Mouse (Mus musculus) ZHBTc4 (cell line): ENCODE measurements at regions not wholly inside any gene's neighbourhood (a gene's known extent, or its start where the extent isn't known, plus 50 kb on each side); places are given as distances from the start of the nearest gene placed in this dataset.

Experiments
- DNase-seq: peaks from one replicate; pipeline ENCODE4 v3.0.0-alpha.2; 2011; ENCODE audit warnings: low read depth, low spot score

DNA sequence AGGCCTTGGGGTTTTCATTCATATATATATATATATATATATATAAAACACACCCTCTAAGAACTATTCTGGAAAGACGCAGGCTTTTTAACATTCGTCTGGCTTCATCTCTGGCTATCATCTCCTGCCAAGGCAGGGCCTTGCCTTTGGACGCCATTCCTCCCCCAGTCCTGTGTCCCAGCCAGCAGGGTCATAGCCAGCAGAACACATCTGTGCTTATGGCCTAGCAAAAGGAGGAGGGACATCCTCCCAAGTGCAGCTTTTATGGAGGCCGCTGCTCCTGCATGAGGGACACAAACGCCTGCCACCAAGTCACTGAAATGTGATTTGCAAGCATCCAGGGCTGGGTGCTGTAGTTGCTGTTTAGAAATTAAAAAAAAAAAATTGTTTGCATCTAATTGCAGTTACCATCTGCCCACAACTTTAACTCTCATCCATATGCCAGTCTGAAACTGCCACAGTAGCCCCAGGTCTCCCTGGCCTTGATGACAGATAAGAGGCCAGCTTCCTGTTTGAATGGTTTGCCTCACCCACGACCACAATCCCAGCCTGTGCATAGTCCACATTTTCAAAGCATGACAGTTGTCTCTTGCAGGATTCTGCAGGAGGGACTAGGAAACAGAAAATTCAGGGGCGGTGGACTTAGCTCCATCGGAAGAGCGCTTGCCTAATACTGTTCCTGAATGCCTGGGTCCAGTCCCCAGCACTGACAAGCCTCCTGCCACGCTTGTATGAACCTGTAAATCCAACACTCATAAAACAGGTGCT lies 108.7 kb downstream of the Dyrk2 start:
- DNase-seq = no peak

GRCm38 (mm10) chr10:118765051-118765450 lies 105.0 kb downstream of the Dyrk2 start:
- no peak for DNase-seq

DNA sequence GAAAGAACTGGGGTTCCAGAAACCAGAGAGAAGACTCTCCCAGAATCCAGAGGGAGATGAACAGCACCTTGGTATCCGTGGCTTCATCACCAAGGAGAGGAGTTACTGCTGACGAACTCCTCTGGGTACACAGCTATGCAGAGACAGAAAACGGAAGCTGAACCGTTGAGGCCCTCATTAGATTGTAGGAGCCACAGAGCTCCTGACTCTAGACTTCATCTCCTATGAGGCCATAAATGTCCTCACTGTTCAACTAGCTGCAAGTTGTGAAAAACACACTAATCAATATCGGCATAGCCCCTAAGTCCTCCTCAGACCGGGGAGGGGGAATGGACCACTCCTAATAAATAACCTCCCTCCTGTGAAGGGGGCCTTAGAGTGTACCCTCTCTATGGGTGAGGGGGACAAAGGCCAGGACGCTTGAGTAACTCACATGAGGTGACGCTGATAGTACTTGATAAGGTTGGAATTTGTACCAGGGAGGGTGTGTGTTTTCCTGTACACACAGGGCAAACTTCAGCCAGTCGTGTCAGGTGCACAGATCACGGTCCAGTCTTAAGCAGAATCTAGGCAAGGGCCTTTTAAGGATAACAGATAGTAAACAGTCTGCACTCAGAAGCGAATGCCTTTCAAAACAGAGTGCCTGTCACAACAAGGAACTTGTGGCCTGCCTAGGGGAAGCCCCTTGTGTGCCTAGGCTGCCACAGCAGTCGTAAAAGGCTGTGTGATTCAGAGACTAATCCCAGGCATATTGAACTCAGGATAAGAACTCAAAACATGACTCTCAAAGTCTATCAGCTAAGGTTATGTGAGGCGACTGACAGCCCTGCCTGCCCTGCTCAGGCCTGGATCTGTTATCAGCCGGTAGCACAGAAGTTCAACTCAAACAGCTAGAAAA lies 104.2 kb downstream of the Dyrk2 start:
- no peak for DNase-seq

DNA sequence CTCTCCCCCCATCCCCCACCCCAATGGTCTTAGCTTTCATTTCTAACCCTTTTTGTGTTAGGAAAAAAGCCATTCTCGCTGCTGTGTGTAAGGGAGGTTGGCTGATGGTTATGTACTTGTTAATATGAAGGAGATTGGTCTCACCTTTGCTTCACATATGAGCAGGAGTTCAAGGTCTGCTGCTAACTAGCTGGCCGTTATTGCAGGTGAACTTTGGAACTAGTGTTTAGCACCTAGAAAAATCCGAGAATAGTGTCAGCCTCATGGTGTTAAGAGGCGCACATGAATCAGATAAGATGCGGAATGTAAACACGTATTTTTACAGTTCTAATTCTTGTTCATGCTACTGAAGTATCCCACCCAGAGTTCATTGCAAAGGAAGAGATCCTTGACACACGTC lies 103.2 kb downstream of the Dyrk2 start:
- no peak for DNase-seq

GRCm38 (mm10) chr10:118769751-118770150 lies 100.3 kb downstream of the Dyrk2 start:
- DNase-seq = no peak

DNA sequence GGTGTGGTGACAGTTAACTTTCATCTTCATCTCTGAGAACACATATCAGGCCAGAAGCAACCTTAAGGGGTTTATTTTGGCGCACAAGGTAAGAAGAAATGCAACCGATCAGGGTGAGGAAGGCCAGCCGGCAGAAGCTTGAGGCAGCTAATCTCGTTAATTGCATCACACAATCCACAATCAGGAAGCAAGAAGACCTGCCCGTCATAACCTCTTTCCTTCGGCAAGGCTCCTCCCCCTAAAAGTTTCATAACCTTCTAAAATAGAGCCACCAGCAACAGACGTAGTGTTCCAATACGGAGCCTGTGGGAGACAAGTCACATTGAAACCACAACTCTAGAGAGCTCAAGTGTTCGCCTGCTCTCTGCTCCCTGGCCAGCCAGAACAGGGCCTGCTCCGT lies 91.4 kb downstream of the Dyrk2 start:
- DNase-seq = no peak

GRCm38 (mm10) chr10:118780831-118781569 lies 89.0 kb downstream of the Dyrk2 start:
- no peak for DNase-seq

DNA sequence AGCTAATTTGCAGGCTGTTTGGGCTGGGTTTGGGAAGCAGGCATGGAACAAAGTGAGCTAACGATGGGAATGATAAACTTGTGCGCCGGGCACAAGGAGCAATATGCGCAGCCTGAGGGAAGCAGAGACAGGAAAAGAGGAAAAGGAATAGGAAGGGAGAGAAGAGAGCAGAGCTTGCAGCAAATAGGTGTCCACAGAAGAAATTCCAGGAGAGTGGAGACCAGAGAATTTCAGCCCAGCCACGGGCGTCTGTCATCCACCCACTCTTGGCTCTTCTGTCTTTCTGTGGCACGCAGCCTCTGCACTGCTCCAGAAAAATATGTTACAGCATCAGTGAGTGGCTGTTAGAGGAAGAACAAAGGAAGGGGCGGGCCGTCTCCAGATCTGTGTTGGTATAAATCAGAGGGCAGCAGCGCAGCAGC lies 88.2 kb downstream of the Dyrk2 start:
- DNase-seq = no peak

GRCm38 (mm10) chr10:118782646-118783045 lies 87.4 kb downstream of the Dyrk2 start:
- no peak for DNase-seq

DNA sequence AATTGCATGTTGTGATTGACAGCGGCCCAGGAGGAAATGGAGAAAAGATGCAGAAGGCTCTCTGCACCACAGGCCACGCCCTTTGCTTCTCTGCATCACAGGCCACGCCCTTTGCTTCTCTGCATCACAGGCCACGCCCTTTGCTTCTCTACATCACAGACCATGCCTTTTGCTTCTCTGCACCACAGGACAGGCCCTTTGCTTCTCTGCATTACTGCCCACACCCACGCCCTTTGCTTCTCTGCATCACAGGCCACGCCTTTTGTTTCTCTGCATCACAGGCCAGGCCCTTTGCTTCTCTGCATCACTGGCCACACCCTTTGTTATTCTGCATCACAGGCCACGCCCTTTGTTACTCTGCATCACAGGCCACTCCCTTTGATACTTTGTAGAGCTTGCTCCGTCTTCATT lies 82.7 kb downstream of the Dyrk2 start:
- DNase-seq = peak; percentile 45

- DNase-seq = no peak
Measured at GRCm38 (mm10) chr10:118792352-118793100, 77.5 kb downstream of the Dyrk2 start.

DNA sequence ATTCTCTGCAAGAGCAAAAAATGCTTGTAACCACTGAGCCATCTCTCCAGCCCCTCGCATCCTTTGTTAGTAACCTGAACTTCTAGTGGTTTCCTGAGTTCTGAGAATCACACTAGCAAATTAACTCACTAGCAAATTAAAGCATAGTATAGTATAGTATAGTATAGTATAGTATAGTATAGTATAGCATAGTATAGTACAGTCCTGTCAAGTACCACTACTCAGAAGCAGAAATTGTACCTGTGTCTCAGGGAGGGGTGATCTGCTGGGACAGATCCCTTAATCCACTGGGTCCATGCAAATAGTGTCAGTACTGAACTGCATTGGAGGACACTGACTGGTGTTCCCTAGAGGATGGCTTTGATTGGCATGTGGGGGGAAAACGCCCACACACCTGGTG lies 76.2 kb downstream of the Dyrk2 start:
- no peak for DNase-seq

DNA sequence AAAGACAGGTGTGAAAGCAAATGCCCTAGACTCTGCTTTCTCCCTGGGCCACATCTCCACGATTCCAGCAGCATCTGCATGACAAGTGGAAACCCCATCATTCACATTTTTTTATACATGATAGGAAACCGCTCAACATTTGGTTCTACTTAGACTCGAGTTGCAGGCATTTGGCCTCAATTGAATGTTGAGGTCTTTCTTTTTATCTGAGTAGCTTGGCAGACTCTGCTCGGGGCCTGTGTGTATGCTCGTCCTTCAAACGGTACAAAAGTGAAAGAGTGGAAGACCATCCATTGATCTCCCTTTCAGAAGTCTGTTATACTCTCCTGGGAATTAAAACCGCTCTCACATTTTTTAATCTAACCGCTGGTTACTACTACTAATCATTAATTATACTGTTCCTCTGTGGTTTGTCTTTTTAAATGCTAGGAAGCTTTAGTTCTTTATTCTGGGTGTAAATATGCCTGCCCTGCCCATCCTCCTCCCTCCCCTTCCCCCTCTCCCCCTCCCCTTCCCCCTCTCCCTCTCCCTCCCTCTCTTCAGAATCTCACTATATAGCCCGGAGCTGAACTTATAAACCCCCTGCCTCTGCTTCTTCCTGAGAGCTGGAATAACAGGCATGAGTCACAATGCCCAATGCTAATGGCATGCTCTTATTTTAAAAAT lies 75.5 kb downstream of the Dyrk2 start:
- DNase-seq = no peak

GRCm38 (mm10) chr10:118795061-118795407 lies 75.0 kb downstream of the Dyrk2 start:
- DNase-seq = no peak

GRCm38 (mm10) chr10:118796512-118796911 lies 73.5 kb downstream of the Dyrk2 start:
- DNase-seq = no peak

- no peak for DNase-seq
Measured at GRCm38 (mm10) chr10:118797256-118797655, 72.8 kb downstream of the Dyrk2 start.

DNA sequence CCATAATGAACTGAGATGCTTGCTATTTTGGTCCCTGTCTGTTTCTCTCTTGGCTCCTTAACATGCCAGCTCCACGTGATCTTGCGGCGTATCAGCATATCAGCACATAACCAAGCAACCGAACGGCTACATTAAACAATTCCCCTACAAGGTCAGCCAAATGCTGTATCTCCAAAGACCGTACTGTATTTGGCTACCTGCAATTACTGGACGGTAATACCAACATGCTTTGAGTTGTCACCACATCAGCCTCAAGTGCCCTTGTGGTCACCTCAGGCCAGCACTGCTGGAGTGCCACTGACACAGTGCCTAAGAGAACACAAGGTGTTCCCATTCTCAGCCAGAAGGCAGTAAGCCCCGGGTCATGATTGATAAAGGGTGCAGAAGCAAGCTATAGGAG lies 70.2 kb downstream of the Dyrk2 start:
- DNase-seq = no peak

- DNase-seq = peak; percentile 32
Measured at GRCm38 (mm10) chr10:118803922-118804557, 66.0 kb downstream of the Dyrk2 start.

DNA sequence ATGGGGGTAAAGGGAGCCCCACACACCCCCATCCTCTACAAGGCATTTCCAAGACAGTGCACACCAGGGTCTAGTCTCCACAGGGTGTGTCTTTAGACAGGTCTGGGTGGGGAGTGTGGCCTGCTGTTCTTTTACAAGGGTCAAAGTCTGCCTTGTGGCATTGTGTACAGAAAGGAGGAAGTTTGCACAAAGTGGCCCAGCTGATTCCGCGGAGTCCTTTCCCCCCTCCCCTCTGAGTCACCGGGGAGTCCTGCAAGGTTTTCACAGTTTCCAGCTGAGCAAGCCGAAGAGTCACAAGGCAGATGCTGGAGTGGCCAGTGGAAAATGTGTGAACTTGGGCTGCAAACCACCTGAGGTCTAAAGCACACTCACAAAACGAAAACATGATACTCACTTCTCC lies 65.4 kb downstream of the Dyrk2 start:
- peak; percentile 36 for DNase-seq
